Mouse (Mus musculus) brown adipose tissue, adult 24 weeks (tissue): ENCODE measurements around the gene Fancg. TPM values are rescaled to one million over a fixed set of nuclear protein-coding genes. Genes with fewer than 3 reads are reported as not detected.
"Not testable (repeated sequence)": the region's sequence is repeated elsewhere in the genome, so short reads cannot be mapped to it uniquely, and the experiment has no call there.

Experiments used
- H3K27ac ChIP-seq: fragments of 200-500 bp; replicated peaks from 2 replicates; pipeline ENCODE4 v1.5.1; 2012; ENCODE audit warnings: low read depth, mild to moderate bottlenecking, low read length
- H3K4me1 ChIP-seq: fragments of 200-500 bp; 2 replicates; pipeline ENCODE4 v1.6.1; 2012; ENCODE audit warnings: low read length, mixed read lengths; ENCODE audit not compliant: control insufficient read depth, insufficient read depth, insufficient read length
- H3K4me3 ChIP-seq: fragments of 200-500 bp; 2 replicates; pipeline ENCODE4 v1.5.1; 2012; ENCODE audit warnings: low read depth, mild to moderate bottlenecking, low read length, moderate library complexity; ENCODE audit not compliant: insufficient read depth
- polyA plus RNA-seq: library from polyadenylated mRNA; stranded (reverse); fragments of >200 nt; gene quantifications from 2 replicates; pipeline ENCODE4 v1.2.4, GENCODE M21; 2012; ENCODE audit not compliant: missing spikeins, insufficient read depth, insufficient read length

The Fancg gene
- polyA plus RNA-seq, 1 experiment, result 6.4 TPM

- H3K4me3 ChIP-seq, result peak overlapping the region; percentile 93
These were observed 10.7 kb downstream of the Fancg start for GRCm38 (mm10) chr4:42999451-43000140.

DNA sequence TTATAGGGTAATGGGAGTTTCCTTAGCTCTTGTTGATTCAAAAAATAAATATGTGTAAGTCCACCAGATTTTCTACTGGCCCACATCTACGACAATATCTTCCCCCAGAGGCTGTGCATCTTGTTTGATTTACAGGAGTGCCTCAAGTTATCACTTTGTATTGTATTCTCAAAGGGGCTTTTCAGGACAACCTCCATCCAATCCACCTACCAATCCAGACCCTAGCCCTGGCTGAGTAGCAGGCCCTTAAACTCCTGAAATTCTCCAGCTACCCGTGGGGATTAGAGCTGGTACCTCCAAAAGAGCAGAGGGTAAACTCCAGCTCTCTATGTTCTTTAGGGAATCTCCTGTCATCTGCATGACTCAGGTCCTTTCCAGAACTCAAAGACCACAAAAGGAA, 12.3 kb downstream of the Fancg start:
- Histone ChIP-seq H3K27ac (no peak overlapping the region), H3K4me3 (peak overlapping the region; percentile 24; the same call in 1 of the 2 replicates)

More at GRCm38 (mm10) chr4:42999451-43000140, 10.7 kb downstream of the Fancg start:
- H3K27ac ChIP-seq, result peak overlapping the region; percentile 90
- H3K4me1 ChIP-seq, result peaks cover 10% of the 10 kb centered on the region

GRCm38 (mm10) chr4:42988296-42988695, 22.0 kb downstream of the Fancg start:
- Histone ChIP-seq H3K4me3 (no peak overlapping the region), H3K4me1 (no peaks in the 10 kb centered on the region), H3K27ac (no peak overlapping the region)

More for the DNA sequence above, 12.3 kb downstream of the Fancg start:
- H3K4me1 ChIP-seq, result peaks cover 10% of the 10 kb centered on the region

DNA sequence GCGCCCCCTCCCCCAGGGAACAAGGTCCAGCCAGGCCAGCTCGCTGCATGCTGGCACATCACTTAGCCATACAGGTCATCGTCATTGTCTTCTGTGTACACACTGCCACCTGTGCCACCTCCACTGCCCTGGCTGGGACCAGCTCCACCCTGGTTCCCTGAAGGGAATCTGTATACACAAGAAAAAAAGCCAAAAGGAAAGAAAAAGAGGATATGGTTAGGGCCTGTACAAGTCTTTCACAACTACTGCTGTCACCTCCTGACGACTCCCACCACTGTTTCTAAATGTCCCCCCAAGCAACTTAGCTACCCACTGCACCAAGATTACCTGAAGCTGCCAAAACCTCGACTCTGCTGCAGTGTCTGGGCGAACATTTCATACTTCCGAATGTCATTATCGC, 29.8 kb downstream of the Fancg start:
- H3K27ac ChIP-seq, H3K4me1 ChIP-seq, H3K4me3 ChIP-seq: not testable (repeated sequence)

DNA sequence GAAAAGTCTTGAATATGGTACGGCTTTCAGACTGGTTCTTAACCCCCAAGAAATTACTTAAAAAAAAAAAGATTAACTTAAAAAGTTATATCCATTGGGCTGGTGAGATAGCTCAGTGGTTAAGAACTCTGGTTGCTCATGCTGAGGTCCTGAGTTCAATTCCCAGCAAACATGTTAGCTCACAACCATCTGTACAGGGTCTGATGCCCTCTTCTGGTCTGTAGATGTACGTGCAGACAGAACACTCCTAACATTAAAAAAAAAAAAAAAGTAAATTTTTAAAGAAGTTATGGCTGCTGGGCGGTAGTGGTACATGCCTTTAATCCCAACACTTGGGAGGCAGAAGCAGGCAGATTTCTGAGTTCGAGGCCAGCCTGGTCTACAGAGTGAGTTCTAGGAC, 32.2 kb downstream of the Fancg start:
- H3K4me1 ChIP-seq, result no peaks in the 10 kb centered on the region
- no peak overlapping the region for H3K27ac ChIP-seq
- H3K4me3 ChIP-seq, result no peak overlapping the region

DNA sequence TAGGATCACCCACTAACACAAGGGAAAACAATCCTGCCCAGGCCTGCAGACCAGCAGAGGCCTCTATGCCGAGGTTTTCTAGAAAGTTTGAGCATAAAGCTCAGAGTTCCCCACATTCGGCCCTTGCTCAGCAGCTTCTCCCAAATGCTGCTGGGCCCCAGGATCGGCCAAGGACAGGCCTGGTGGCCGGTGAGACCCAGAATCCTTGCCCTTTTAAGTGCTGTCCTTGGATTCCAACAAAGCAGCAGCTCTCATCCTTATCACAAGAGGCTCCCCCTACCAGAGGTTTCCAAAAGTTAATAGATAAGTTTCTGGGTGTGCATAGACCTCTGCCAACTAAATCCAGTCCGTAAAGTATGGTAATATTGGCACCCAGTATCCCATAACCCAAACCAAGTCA, 36.4 kb downstream of the Fancg start:
- no peak overlapping the region for H3K27ac ChIP-seq
- no peak overlapping the region for H3K4me3 ChIP-seq
- H3K4me1 ChIP-seq, result no peaks in the 10 kb centered on the region

- no peaks in the 10 kb centered on the region for H3K4me1 ChIP-seq
- no peak overlapping the region for H3K27ac ChIP-seq
These were observed 37.4 kb downstream of the Fancg start for GRCm38 (mm10) chr4:42972952-42973351.

GRCm38 (mm10) chr4:42969304-42969703, 41.0 kb downstream of the Fancg start, which contains the start of gene 1700022I11Rik:
1700022I11Rik (plus strand) TSS chr4:42969604.
- H3K4me3 ChIP-seq, result no peak within 1 kb of the TSS
- H3K4me1 ChIP-seq, result no peaks in the 10 kb centered on the region
- no peak within 1 kb of the TSS for H3K27ac ChIP-seq

More at GRCm38 (mm10) chr4:42972952-42973351, 37.4 kb downstream of the Fancg start:
- H3K4me3 ChIP-seq, result no peak overlapping the region

GRCm38 (mm10) chr4:42965039-42965719, 45.1 kb downstream of the Fancg start:
- H3K4me1 ChIP-seq, result no peaks in the 10 kb centered on the region
- no peak overlapping the region for H3K4me3 ChIP-seq
- no peak overlapping the region for H3K27ac ChIP-seq

GRCm38 (mm10) chr4:42963480-42963879, 46.8 kb downstream of the Fancg start:
- Histone ChIP-seq H3K4me1 (no peaks in the 10 kb centered on the region), H3K4me3 (no peak overlapping the region), H3K27ac (no peak overlapping the region)

- H3K4me1 ChIP-seq, result no peaks in the 10 kb centered on the region
- no peak overlapping the region for H3K4me3 ChIP-seq
- H3K27ac ChIP-seq, result no peak overlapping the region
These were observed 48.7 kb downstream of the Fancg start for GRCm38 (mm10) chr4:42961592-42961991.

- Histone ChIP-seq H3K4me3 (no peak overlapping the region), H3K27ac (no peak overlapping the region)
These were observed 50.9 kb downstream of the Fancg start for GRCm38 (mm10) chr4:42959382-42959781.

DNA sequence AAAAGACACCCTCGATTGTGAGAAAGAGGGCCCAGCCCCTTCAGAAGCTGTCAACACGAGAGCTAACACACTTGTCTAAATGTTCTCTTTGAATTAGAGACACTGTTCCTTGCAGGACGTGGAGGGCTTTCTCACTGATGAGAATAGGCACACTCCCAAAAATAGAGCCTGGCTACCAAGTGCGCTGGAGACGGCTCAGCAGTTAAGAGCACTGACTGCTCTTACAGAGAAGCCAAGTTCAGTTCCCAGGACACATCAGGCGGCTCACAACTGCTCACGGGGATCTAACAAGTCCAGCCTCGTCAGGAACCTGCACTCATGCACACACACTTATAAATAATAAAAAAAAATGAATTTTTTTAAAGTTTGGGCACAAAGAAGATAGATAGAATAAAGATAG, 51.4 kb downstream of the Fancg start:
- H3K27ac ChIP-seq, result no peak overlapping the region
- no peaks in the 10 kb centered on the region for H3K4me1 ChIP-seq
- H3K4me3 ChIP-seq, result no peak overlapping the region

More at GRCm38 (mm10) chr4:42959382-42959781, 50.9 kb downstream of the Fancg start:
- no peaks in the 10 kb centered on the region for H3K4me1 ChIP-seq

- Histone ChIP-seq H3K4me3 (no peak overlapping the region), H3K4me1 (no peaks in the 10 kb centered on the region), H3K27ac (no peak overlapping the region)
These were observed 52.3 kb downstream of the Fancg start for GRCm38 (mm10) chr4:42957979-42958378.

DNA sequence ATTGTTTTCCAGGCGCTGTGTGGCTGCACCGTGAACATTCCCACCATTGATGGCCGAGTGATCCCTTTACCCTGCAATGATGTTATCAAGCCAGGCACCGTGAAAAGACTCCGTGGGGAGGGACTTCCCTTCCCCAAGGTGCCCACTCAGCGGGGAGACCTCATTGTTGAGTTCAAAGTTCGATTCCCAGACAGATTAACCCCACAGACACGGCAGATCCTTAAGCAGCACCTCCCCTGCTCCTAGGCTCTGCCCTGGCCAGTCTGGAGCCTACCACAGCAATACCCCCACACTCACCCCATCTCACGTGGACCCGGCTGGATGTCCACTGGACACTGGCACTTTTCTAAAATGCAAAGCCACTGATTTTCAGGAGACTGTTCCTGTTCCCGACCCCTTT, 53.0 kb downstream of the Fancg start:
- no peak overlapping the region for H3K27ac ChIP-seq
- no peak overlapping the region for H3K4me3 ChIP-seq
- H3K4me1 ChIP-seq, result no peaks in the 10 kb centered on the region

GRCm38 (mm10) chr4:42956581-42956980, 53.7 kb downstream of the Fancg start:
- Histone ChIP-seq H3K4me3 (no peak overlapping the region), H3K27ac (no peak overlapping the region), H3K4me1 (no peaks in the 10 kb centered on the region)
